Mouse (Mus musculus) urinary bladder, postnatal 10 days (tissue): Measurements from ENCODE around the gene Ccdc88a.
A peak's percentile ranks its signal among the peaks of the same experiment; 100 is the strongest.

Source experiments
- DNase-seq: peaks from one replicate; pipeline ENCODE4 v3.0.0; 2022; ENCODE audit warnings: low spot score

Gene Ccdc88a

GRCm38 (mm10) chr11:29373396-29374273 is at the start of gene Ccdc88a:
Gene Ccdc88a, plus strand, starts transcription at chr11:29373658.
- DNase-seq: peak; percentile 89

- no peak for DNase-seq
Measured at GRCm38 (mm10) chr11:29335505-29335904, 38.0 kb upstream of the Ccdc88a start.

DNA sequence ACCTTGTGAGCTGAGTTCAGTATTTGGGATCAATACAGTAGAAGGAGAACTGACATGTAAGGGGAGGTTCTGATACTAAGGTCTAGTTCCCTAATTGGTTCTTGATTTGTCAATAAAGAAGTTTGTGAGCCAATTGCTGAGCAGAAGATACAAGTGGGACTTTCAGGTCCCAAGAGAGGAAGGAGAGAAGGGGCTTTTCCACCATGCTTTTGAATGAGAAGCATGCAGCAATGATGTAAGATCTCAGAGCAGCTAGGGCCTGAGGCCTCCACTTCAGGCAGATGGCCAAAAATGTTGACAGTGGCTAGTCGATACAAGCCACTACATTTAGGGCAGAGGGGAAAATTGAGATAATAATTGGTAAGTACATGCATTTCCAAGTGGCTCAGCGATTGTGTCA is 32.2 kb upstream of the Ccdc88a start:
- no peak for DNase-seq

DNA sequence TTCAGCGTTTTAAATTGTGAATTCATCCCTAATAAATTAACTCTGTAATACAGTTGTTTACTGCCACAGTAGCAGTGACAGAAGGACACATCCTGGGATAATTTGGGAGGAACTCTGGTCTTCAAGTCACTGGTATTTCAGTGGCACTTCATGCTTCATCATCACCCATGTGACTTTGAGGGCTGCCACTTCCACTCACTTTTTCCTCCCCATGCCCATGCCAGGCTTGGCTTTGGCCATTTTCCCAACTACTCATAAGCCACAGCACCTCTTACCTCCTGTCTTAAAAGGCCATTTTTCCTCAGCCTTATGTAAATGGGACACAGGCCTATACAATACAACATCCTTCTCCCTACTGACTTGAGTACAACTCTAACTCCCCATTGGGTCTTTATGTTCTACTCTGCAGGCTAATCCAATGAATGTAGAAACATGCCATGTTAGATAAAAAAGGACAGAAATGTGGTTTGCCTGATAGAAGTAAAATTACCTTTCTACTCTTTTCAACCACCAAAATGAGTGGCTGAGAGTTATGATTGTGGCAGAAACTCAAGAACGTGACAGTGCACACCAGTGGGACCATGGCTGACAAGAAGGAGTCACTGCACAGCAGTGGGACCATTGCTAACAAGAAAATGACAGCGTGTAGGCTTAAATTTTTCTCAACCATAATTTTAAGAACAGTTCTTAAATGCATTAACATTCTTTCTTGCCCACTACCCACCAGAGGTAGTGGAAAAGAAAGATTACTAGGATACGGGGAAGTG is 28.4 kb upstream of the Ccdc88a start:
- DNase-seq: no peak

- no peak for DNase-seq
Measured at GRCm38 (mm10) chr11:29345673-29346286, 27.7 kb upstream of the Ccdc88a start.

DNA sequence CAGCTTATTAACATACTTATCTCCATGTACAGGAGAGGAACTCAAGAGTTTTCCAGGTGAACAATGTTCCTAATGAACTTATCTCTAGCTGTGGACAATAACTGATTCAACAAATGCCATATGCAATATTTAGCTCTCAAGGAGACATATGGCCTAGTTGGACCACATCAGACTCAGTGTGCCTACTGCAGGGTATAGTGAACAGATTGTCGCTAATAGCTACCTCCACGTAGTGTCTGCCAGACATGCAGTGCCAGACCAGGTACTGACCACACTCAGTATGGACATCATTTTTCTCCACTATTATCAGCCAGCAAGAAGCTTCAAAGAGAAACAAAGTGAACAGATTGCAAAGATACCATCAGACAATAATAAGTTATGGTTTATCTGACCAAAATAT is 22.6 kb upstream of the Ccdc88a start:
- no peak for DNase-seq

DNA sequence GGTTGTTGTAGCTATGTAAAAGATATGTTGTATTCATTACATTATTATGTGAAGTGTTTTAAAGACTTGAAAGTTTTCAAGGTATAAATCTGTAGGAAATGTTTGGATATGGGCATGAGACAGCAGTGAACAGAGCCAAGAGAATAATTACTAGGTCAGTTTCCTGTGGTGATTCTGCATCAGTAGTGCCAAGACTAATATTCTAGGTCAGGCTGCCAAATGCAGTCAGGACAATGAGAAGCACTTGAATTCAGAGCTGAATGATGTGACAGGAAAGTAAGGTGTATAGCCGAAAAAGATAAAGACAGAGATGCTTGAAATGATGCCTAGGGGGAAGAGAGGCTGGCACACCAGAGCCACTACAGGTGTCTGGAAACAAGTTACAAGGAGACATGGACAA is 21.2 kb upstream of the Ccdc88a start:
- DNase-seq: no peak

- no peak for DNase-seq
Measured at GRCm38 (mm10) chr11:29368161-29368560, 5.3 kb upstream of the Ccdc88a start.

- no peak for DNase-seq
Measured at GRCm38 (mm10) chr11:29373050-29373395, 435 bp upstream of the Ccdc88a start.

DNA sequence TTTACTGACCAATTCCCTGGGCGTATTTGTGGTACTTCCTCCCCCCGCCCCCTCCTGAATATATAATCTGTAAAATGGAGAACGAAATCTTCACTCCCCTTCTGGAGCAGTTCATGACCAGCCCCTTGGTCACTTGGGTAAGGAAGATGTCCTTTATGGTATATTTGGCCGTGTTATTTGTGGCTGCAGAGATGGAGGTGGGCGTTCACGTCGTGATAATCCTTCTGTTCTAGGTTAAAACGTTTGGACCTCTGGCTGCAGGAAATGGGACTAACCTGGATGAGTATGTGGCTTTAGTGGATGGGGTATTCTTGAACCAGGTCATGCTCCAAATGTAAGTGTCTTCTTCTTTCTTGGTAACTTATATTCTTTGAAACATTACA is 807 bp downstream of the Ccdc88a start:
- DNase-seq: no peak

DNA sequence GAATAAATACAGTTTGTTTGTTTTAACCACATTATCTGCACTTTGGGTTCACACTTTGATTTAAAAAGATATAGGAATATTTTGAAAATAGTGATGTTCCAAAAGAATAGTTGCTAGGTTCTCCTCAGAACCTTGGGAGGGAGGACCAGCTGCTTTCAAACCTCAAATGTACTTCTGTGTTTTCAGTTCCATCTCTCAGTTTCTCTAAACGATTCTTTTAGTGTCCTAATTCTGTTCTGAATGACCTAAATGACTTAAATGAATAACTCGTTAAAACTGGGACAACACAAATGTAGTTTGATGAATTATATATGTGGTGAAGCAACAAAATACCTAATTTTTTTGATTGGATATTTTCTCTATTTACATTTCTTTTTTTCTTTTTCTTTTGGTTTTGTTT is 3.2 kb downstream of the Ccdc88a start:
- no peak for DNase-seq

GRCm38 (mm10) chr11:29378751-29379150 is 5.3 kb downstream of the Ccdc88a start:
- DNase-seq: no peak

- DNase-seq: no peak
Measured at GRCm38 (mm10) chr11:29383493-29383892, 10.0 kb downstream of the Ccdc88a start.

DNA sequence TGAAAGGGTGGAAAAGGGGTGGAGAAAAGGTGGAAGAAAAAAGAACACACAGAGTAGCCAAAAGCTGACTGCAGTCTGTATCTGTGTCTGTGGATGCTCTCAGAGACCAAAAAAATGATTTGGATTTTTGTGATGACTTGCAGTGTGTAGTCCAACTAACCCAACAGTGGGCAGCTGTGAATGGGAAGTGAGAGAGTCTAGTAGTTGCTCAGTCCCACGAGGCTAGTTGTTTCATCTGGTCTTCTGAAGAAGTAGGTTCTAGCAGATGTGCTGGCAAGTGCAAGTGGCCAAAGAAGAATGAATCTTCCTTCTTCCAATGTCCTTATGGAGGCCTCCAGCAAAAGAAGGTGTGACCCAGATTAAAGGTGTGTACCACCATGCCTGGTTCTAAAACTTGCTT is 10.5 kb downstream of the Ccdc88a start:
- no peak for DNase-seq

DNA sequence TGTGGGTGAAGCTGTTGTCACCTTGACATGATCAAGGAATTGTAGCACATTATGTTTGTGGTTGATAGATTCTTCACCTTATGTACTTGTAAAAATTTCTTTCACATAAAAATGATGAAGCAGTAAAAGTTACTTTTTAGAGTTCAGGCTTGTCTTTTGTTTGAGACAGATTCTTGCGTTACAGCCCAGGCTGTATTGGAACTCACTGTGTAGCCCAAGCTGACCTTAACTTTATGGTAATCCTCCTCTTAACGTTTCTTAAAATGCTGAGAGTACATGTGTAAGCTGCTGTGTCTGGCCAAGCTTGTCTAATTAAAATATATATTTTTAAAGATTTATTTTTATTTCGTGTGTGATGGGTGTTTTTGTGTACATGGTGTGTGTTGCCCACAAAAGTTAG is 11.2 kb downstream of the Ccdc88a start:
- no peak for DNase-seq

GRCm38 (mm10) chr11:29389913-29390312 is 16.5 kb downstream of the Ccdc88a start:
- no peak for DNase-seq

DNA sequence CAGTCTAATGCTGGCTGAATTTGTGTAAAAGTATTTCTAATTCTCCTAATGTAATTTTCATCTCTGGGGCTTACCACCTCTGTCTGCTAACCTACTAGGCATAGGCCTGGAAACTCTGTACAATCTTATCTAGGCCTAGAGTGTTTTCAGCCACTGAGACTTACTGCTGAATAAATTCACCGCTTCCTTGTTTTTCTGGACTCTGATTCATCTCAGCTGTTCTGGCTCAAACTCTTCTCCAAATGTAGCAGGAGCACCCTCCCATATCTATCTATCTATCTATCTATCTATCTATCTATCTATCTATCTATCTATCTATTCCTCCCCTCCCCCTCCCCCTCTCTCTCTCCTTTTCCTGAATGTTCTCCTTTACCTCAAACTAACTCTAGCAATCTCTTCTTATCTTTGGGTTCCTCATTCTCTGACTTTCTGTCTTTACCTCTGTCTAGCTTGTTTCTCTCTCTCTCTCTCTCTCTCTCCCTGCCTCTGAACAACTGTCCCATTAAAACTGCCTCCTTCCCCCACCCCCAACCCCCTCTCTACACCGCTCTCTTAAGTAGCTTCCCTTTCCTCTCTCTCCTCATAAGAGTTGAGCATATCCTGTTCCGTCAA is 21.8 kb downstream of the Ccdc88a start:
- DNase-seq: no peak

DNA sequence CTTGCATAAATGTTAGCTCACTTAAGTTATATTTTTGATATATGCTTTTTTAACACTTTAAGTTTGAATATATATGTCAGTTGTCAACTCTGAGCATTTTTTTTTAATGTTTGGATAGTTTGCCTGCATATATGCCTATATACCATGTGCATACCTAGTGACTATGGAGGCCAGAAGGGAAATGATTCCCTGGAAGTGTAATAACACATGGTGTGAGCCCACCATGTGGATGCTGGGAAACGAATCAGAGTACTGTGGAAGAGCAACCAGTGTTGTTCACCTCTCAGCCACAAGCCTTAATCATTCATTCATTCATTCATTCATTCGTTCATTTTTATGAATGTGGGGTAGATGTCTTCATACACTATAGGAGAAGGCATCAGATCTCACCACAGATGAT is 26.9 kb downstream of the Ccdc88a start:
- no peak for DNase-seq

DNA sequence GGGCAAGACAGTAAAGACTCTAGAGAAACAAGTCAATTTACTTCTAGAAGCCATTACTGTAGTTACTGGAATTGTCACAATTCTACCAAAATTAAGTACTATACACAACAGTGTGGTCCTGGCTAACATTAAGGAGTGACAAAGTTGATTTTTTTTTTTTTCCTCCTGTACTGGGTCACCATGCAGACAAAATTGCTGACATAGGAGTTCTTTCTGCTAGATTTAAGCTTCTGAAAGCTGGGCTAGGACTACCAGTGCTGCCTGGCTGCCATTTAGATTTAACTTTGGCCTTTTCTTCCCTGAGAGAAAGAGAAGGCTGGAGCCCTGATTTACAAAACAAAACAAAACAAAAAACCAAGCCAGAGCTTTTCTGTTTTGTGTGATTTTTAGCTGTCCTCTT is 32.8 kb downstream of the Ccdc88a start:
- DNase-seq: no peak

DNA sequence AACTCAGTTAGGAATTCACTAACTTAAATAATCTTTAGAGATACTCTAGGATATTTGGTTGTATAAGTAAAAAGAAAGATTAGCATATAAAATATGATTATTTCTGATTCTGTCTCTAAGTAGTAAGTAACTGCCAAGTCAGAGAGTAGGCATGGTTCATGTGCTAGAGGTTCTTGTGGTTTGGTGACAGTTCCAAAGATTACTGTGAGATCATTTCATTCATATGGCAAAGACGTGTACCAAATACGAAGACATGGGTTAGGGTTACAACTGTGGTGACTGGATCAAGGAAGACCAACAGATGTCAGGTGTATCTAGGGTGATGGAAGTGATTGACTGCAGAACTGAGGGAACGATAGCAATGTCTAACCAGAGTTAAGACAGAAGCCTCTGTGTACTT is 50.0 kb downstream of the Ccdc88a start:
- DNase-seq: no peak

DNA sequence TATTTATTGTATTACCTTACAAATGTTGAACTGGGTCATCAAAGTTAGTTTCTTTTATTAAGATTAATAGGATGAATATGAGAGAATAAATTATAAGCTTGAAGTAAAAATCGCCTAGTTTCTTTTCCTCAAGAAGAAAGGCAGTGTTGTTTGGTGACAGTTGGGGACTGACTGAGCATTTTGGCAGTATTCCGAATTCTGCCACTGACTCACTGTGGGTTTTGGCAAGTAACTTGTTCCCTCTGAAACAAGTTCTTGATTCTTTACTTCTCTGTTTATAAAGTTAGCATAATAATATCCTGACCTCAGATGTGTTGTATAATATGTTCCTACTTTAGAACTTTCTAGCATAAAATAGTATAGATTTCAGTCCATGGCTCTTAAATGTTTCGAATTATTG is 55.3 kb downstream of the Ccdc88a start:
- no peak for DNase-seq

GRCm38 (mm10) chr11:29431011-29431410 is 57.6 kb downstream of the Ccdc88a start:
- no peak for DNase-seq

- no peak for DNase-seq
Measured at GRCm38 (mm10) chr11:29448741-29449140, 75.3 kb downstream of the Ccdc88a start.
